Mouse (Mus musculus): ENCODE results near the gene Pacsin3. TPM values are rescaled to one million over a fixed set of nuclear protein-coding genes. Genes with fewer than 3 reads are reported as not detected.

The Pacsin3 gene
- polyA plus RNA-seq, 1 experiment from 2014 or later, result 20.8 TPM

DNA sequence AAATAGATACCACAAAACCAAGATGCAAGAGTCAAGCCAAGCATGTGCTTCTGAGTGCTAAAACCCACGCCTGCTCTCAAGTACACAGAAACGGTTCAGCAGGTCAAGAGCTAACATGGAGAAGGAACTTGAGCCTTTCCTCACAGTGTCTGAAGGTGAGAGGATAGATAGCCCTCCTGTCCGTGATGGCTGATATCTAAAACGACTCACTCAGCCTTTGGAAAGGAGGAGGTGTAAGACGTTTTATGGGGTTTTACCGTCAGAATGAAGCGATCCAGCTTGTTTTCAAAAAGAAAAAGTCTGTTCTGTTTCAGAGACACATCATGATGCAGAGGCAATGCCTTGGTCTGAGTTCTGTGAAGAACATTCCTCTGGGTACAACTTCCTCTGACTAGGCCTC is 58.4 kb downstream of the Pacsin3 start:
- WGBS, result 92% methylated on average over 7 of the region's 7 CpGs
- Histone ChIP-seq H3K27ac (no peak overlapping the region), H3K4me3 (no peak overlapping the region), H3K9ac (no peak overlapping the region), H3K36me3 (no peaks in the 10 kb centered on the region), H3K27me3 (replicated peaks) (no peaks in the 10 kb centered on the region), H3K9me3 (no peaks in the 10 kb centered on the region), H3K4me1 (peaks cover 11% of the 10 kb centered on the region), H3K4me2 (replicated peaks) (no peak overlapping the region)
- ATAC-seq (ENCODE audit: low FRiP score, low read depth), result no peak

Other genes with a start within 250 kb of the Pacsin3 start
- 3.5 and 4.7 TPM in 2 replicates for gene Rapsn, start 220.3 kb upstream of the Pacsin3 start, polyA plus RNA-seq (2016; fragmentation: Nextera tagmentation; extraction: Ambion mirVana)
- gene Psmc3, start 201.9 kb upstream of the Pacsin3 start, polyA plus RNA-seq (2016; fragmentation: Nextera tagmentation; extraction: Ambion mirVana), result 281 and 296 TPM in 2 replicates
- 30.0 and 30.9 TPM in 2 replicates for gene Slc39a13, start 185.5 kb upstream of the Pacsin3 start, polyA plus RNA-seq (2016; fragmentation: Nextera tagmentation; extraction: Ambion mirVana)
- gene Spi1, start 173.6 kb upstream of the Pacsin3 start, polyA plus RNA-seq (2016; fragmentation: Nextera tagmentation; extraction: Ambion mirVana), result 4.0 and 4.6 TPM in 2 replicates
- 0.30 and 0.80 TPM in 2 replicates for gene Mybpc3, start 137.8 kb upstream of the Pacsin3 start, polyA plus RNA-seq (2016; fragmentation: Nextera tagmentation; extraction: Ambion mirVana)
- gene Madd, start 72.1 kb upstream of the Pacsin3 start, polyA plus RNA-seq (2016; fragmentation: Nextera tagmentation; extraction: Ambion mirVana), result 42.0 and 51.8 TPM in 2 replicates
- gene Nr1h3, start 53.1 kb upstream of the Pacsin3 start, polyA plus RNA-seq (2016; fragmentation: Nextera tagmentation; extraction: Ambion mirVana), result 1.0 and 1.7 TPM in 2 replicates
- 35.3 and 39.8 TPM in 2 replicates for gene Acp2, start 53.1 kb upstream of the Pacsin3 start, polyA plus RNA-seq (2016; fragmentation: Nextera tagmentation; extraction: Ambion mirVana)
- gene Ddb2, start 19.0 kb upstream of the Pacsin3 start, polyA plus RNA-seq (2016; fragmentation: Nextera tagmentation; extraction: Ambion mirVana), result 7.5 and 9.3 TPM in 2 replicates
- 79.6 and 81.0 TPM in 2 replicates for gene Arfgap2, start 9.0 kb downstream of the Pacsin3 start, polyA plus RNA-seq (2016; fragmentation: Nextera tagmentation; extraction: Ambion mirVana)
- gene 1110051M20Rik, start 188.8 kb downstream of the Pacsin3 start, polyA plus RNA-seq (2016; fragmentation: Nextera tagmentation; extraction: Ambion mirVana), result 106 and 112 TPM in 2 replicates
- gene Lrp4, start 201.6 kb downstream of the Pacsin3 start, polyA plus RNA-seq (2016; fragmentation: Nextera tagmentation; extraction: Ambion mirVana), result 5.3 and 5.4 TPM in 2 replicates